Mouse (Mus musculus): ENCODE results near the gene Fgg. TPM values are rescaled to one million over a fixed set of nuclear protein-coding genes. Genes with fewer than 3 reads are reported as not detected.

Gene Fgg
- total RNA-seq, 2 experiments from 2014 or later, result 0.36 TPM; not detected in 1

Other genes with a start within 250 kb of the Fgg start
- gene Rbm46, start 131.2 kb upstream of the Fgg start, total RNA-seq (2021), result not detected
- not detected for gene Lrat, start 103.8 kb upstream of the Fgg start, total RNA-seq (2021)
- under 1 TPM in 1 of 2 experiments, not detected in 1; 0.59 TPM for gene Fga, start 18.4 kb downstream of the Fgg start, total RNA-seq (2021)
- gene Fgb, start 42.1 kb downstream of the Fgg start, total RNA-seq (2021), result under 1 TPM in 1 of 2 experiments, not detected in 1; 0.20 TPM
- gene Plrg1, start 47.8 kb downstream of the Fgg start, total RNA-seq (2021), result 10 to 100 TPM; 20.6 to 22.5 TPM
- gene Dchs2, start 120.2 kb downstream of the Fgg start, total RNA-seq (2021), result under 1 TPM; 0.64 to 0.99 TPM

Data from gastrocnemius, postnatal 36 days (tissue).